Mouse (Mus musculus): ENCODE measurements around the gene Stard5. TPM values are rescaled to one million over a fixed set of nuclear protein-coding genes. Genes with fewer than 3 reads are reported as not detected.

Gene Stard5
- polyA plus RNA-seq, 1 experiment from 2014 or later: 18.8 TPM

- WGBS: 86% methylated on average over 3 of the region's 3 CpGs
- Histone ChIP-seq H3K4me2 (ENCODE audit: low read depth, severe bottlenecking) (no peak overlapping the region), H3K9ac (ENCODE audit: low read length) (no peak overlapping the region), H3K4me3 (ENCODE audit: low read depth, low read length) (no peak overlapping the region), H3K4me1 (ENCODE audit: control insufficient read depth, insufficient read depth, low read length) (no peaks in the 10 kb centered on the region), H3K27me3 (ENCODE audit: control insufficient read depth, insufficient read depth, low read length) (no peaks in the 10 kb centered on the region), H3K27ac (replicated peaks; ENCODE audit: low read depth, low read length) (no peak overlapping the region), H3K9me3 (ENCODE audit: control insufficient read depth, low read length) (no peaks in the 10 kb centered on the region), H3K36me3 (ENCODE audit: control insufficient read depth, insufficient read depth, low read length) (peaks cover 7% of the 10 kb centered on the region)
- ATAC-seq (ENCODE audit: insufficient number of reproducible peaks, low FRiP score, low TSS enrichment, low read depth) (no peak), DNase-seq (ENCODE audit: low spot score) (no peak)
These were observed 7.3 kb downstream of the Stard5 start for GRCm38 (mm10) chr7:83639084-83639483.

GRCm38 (mm10) chr7:83640581-83640980 is 8.8 kb downstream of the Stard5 start:
- Histone ChIP-seq H3K27ac (replicated peaks; ENCODE audit: low read depth, low read length) (no peak overlapping the region), H3K36me3 (ENCODE audit: control insufficient read depth, insufficient read depth, low read length) (peaks cover 7% of the 10 kb centered on the region), H3K4me1 (ENCODE audit: control insufficient read depth, insufficient read depth, low read length) (no peaks in the 10 kb centered on the region), H3K27me3 (ENCODE audit: control insufficient read depth, insufficient read depth, low read length) (no peaks in the 10 kb centered on the region), H3K4me3 (ENCODE audit: low read depth, low read length) (no peak overlapping the region), H3K9me3 (ENCODE audit: control insufficient read depth, low read length) (no peaks in the 10 kb centered on the region), H3K4me2 (ENCODE audit: low read depth, severe bottlenecking) (no peak overlapping the region), H3K9ac (ENCODE audit: low read length) (no peak overlapping the region)
- DNase-seq (ENCODE audit: low spot score): no peak
- ATAC-seq (ENCODE audit: insufficient number of reproducible peaks, low FRiP score, low TSS enrichment, low read depth): no peak
- 90% methylated on average over 5 of the region's 5 CpGs for WGBS

DNA sequence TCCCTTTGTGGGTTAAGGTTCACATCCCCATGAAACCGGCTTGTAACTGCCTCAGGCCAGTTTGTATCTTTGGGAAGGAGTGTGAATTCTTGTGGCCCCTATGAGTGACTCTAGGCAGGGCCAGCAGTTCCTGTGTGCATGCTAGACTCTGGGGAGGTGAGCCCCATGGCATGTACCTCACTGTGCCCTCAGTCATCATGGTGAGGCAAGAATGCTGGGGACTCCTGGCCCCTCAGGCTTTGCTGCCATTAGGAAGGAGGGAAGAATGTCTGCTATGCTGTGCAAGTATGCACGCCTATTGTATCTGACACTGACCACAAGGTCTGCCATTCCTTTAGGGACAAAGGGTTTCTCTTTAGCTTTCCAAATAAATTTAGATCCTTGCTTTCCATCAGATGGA is 9.4 kb downstream of the Stard5 start:
- H3K9me3 ChIP-seq (ENCODE audit: control insufficient read depth, low read length): no peaks in the 10 kb centered on the region
- H3K36me3 ChIP-seq (ENCODE audit: control insufficient read depth, insufficient read depth, low read length): peaks cover 7% of the 10 kb centered on the region
- no peak overlapping the region for H3K27ac ChIP-seq (replicated peaks; ENCODE audit: low read depth, low read length)
- ATAC-seq (ENCODE audit: insufficient number of reproducible peaks, low FRiP score, low TSS enrichment, low read depth) (no peak), DNase-seq (ENCODE audit: low spot score) (no peak)
- H3K4me1 ChIP-seq (ENCODE audit: control insufficient read depth, insufficient read depth, low read length): no peaks in the 10 kb centered on the region
- H3K4me2 ChIP-seq (ENCODE audit: low read depth, severe bottlenecking): no peak overlapping the region
- no peak overlapping the region for H3K9ac ChIP-seq (ENCODE audit: low read length)
- no peak overlapping the region for H3K4me3 ChIP-seq (ENCODE audit: low read depth, low read length)
- no peaks in the 10 kb centered on the region for H3K27me3 ChIP-seq (ENCODE audit: control insufficient read depth, insufficient read depth, low read length)
- 83% methylated on average over 2 of the region's 2 CpGs for WGBS

GRCm38 (mm10) chr7:83643581-83643980 is 11.8 kb downstream of the Stard5 start:
- H3K4me2 ChIP-seq (ENCODE audit: low read depth, severe bottlenecking): no peak overlapping the region
- no peaks in the 10 kb centered on the region for H3K27me3 ChIP-seq (ENCODE audit: control insufficient read depth, insufficient read depth, low read length)
- H3K4me3 ChIP-seq (ENCODE audit: low read depth, low read length): no peak overlapping the region
- no peaks in the 10 kb centered on the region for H3K4me1 ChIP-seq (ENCODE audit: control insufficient read depth, insufficient read depth, low read length)
- ATAC-seq (ENCODE audit: insufficient number of reproducible peaks, low FRiP score, low TSS enrichment, low read depth): no peak
- H3K36me3 ChIP-seq (ENCODE audit: control insufficient read depth, insufficient read depth, low read length): peaks cover 2% of the 10 kb centered on the region
- H3K9me3 ChIP-seq (ENCODE audit: control insufficient read depth, low read length): no peaks in the 10 kb centered on the region
- H3K9ac ChIP-seq (ENCODE audit: low read length): no peak overlapping the region
- 87% methylated on average over 6 of the region's 6 CpGs for WGBS
- H3K27ac ChIP-seq (replicated peaks; ENCODE audit: low read depth, low read length): no peak overlapping the region
- no peak for DNase-seq (ENCODE audit: low spot score)

DNA sequence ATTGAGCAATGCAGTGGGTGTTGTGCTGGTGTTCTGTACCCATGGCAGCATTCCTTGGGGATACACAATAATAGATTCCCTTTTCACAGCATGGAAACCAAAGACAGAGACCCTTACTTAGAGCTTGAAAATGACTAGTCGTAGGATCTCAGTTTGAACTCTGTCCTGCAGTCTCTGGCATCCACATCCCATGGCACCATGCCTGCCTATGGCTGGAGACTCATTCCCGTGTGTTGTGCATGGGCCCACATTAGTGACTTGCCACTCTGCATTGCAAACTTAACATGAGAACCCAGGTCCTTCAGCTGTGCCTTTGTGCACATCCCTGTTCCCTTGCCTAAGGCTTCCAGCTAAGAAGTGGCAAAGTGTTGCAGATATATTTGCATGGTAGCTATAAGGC is 13.0 kb downstream of the Stard5 start:
- no peaks in the 10 kb centered on the region for H3K9me3 ChIP-seq (ENCODE audit: control insufficient read depth, low read length)
- no peak overlapping the region for H3K4me2 ChIP-seq (ENCODE audit: low read depth, severe bottlenecking)
- no peak overlapping the region for H3K9ac ChIP-seq (ENCODE audit: low read length)
- no peaks in the 10 kb centered on the region for H3K4me1 ChIP-seq (ENCODE audit: control insufficient read depth, insufficient read depth, low read length)
- no peaks in the 10 kb centered on the region for H3K27me3 ChIP-seq (ENCODE audit: control insufficient read depth, insufficient read depth, low read length)
- no peak for DNase-seq (ENCODE audit: low spot score)
- no peak overlapping the region for H3K4me3 ChIP-seq (ENCODE audit: low read depth, low read length)
- ATAC-seq (ENCODE audit: insufficient number of reproducible peaks, low FRiP score, low TSS enrichment, low read depth): no peak
- no peak overlapping the region for H3K27ac ChIP-seq (replicated peaks; ENCODE audit: low read depth, low read length)
- H3K36me3 ChIP-seq (ENCODE audit: control insufficient read depth, insufficient read depth, low read length): no peaks in the 10 kb centered on the region; the same call in 1 of the 2 replicates
- WGBS: 86% methylated on average over 2 of the region's 2 CpGs

DNA sequence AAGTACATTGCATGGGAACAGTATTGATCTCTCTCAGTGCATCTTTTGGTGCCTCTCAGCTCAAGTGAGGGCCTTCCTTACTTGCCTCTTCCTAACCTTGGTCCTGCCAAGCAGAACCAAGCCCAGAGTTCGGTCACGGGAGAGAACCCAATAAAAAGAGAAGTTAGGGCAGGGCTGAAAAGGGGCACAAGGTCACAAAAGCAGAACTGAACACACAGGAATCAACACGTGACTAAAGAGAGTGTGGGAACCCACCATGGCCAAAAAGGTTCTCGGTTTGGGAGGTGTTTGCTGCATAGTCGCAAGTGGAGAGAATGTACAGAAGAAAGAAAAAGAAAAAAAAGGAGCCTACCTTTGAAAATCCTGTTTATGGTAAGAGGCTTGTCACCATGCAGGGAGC is 13.7 kb downstream of the Stard5 start:
- Histone ChIP-seq H3K36me3 (ENCODE audit: control insufficient read depth, insufficient read depth, low read length) (no peaks in the 10 kb centered on the region; the same call in 1 of the 2 replicates), H3K9me3 (ENCODE audit: control insufficient read depth, low read length) (no peaks in the 10 kb centered on the region), H3K27me3 (ENCODE audit: control insufficient read depth, insufficient read depth, low read length) (no peaks in the 10 kb centered on the region), H3K4me3 (ENCODE audit: low read depth, low read length) (no peak overlapping the region), H3K27ac (replicated peaks; ENCODE audit: low read depth, low read length) (no peak overlapping the region), H3K4me1 (ENCODE audit: control insufficient read depth, insufficient read depth, low read length) (no peaks in the 10 kb centered on the region), H3K9ac (ENCODE audit: low read length) (no peak overlapping the region), H3K4me2 (ENCODE audit: low read depth, severe bottlenecking) (no peak overlapping the region)
- ATAC-seq (ENCODE audit: insufficient number of reproducible peaks, low FRiP score, low TSS enrichment, low read depth) (no peak), DNase-seq (ENCODE audit: low spot score) (no peak)
- WGBS: 84% methylated on average over 5 of the region's 5 CpGs

GRCm38 (mm10) chr7:83648807-83649206 is 17.0 kb downstream of the Stard5 start:
- H3K9ac ChIP-seq (ENCODE audit: low read length): no peak overlapping the region
- no peaks in the 10 kb centered on the region for H3K27me3 ChIP-seq (ENCODE audit: control insufficient read depth, insufficient read depth, low read length)
- DNase-seq (ENCODE audit: low spot score) (no peak), ATAC-seq (ENCODE audit: insufficient number of reproducible peaks, low FRiP score, low TSS enrichment, low read depth) (no peak)
- H3K4me1 ChIP-seq (ENCODE audit: control insufficient read depth, insufficient read depth, low read length): no peaks in the 10 kb centered on the region
- 80% methylated on average over 7 of the region's 7 CpGs for WGBS
- no peak overlapping the region for H3K27ac ChIP-seq (replicated peaks; ENCODE audit: low read depth, low read length)
- H3K9me3 ChIP-seq (ENCODE audit: control insufficient read depth, low read length): no peaks in the 10 kb centered on the region
- H3K4me2 ChIP-seq (ENCODE audit: low read depth, severe bottlenecking): no peak overlapping the region
- H3K36me3 ChIP-seq (ENCODE audit: control insufficient read depth, insufficient read depth, low read length): no peaks in the 10 kb centered on the region
- H3K4me3 ChIP-seq (ENCODE audit: low read depth, low read length): no peak overlapping the region

- H3K27ac ChIP-seq (replicated peaks; ENCODE audit: low read depth, low read length): no peak overlapping the region
- 91% methylated on average over 5 of the region's 5 CpGs for WGBS
- H3K4me1 ChIP-seq (ENCODE audit: control insufficient read depth, insufficient read depth, low read length): no peaks in the 10 kb centered on the region
These were observed 18.9 kb downstream of the Stard5 start for GRCm38 (mm10) chr7:83650638-83651037.

DNA sequence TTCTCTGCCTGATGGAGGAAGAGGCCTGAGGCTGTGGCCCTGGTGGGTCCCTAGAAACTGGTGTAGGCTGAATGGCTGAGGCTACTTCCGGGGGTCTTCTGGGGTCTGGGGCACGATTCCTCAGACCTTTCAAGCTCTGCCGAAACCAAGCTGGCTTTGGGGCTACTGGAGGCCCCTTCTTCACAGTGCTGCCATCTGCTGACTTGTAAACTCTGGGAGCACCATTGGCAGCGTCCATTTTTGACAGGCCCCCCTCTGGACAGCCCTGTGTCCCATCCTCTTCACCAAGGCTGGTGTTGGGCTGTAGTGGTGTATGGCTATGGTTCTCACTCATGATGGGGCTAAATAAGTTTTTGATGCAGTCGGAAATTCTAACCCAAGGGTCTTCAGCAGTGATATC is 20.7 kb downstream of the Stard5 start:
- Histone ChIP-seq H3K4me1 (ENCODE audit: control insufficient read depth, insufficient read depth, low read length) (no peaks in the 10 kb centered on the region), H3K27ac (replicated peaks; ENCODE audit: low read depth, low read length) (no peak overlapping the region), H3K4me2 (ENCODE audit: low read depth, severe bottlenecking) (no peak overlapping the region), H3K36me3 (ENCODE audit: control insufficient read depth, insufficient read depth, low read length) (no peaks in the 10 kb centered on the region), H3K9me3 (ENCODE audit: control insufficient read depth, low read length) (no peaks in the 10 kb centered on the region), H3K4me3 (ENCODE audit: low read depth, low read length) (no peak overlapping the region), H3K9ac (ENCODE audit: low read length) (no peak overlapping the region), H3K27me3 (ENCODE audit: control insufficient read depth, insufficient read depth, low read length) (no peaks in the 10 kb centered on the region)
- no peak for DNase-seq (ENCODE audit: low spot score)
- 73% methylated on average over 5 of the region's 5 CpGs for WGBS
- no peak for ATAC-seq (ENCODE audit: insufficient number of reproducible peaks, low FRiP score, low TSS enrichment, low read depth)

More at GRCm38 (mm10) chr7:83650638-83651037, 18.9 kb downstream of the Stard5 start:
- no peak for DNase-seq (ENCODE audit: low spot score)
- Histone ChIP-seq H3K9me3 (ENCODE audit: control insufficient read depth, low read length) (no peaks in the 10 kb centered on the region), H3K4me2 (ENCODE audit: low read depth, severe bottlenecking) (no peak overlapping the region), H3K27me3 (ENCODE audit: control insufficient read depth, insufficient read depth, low read length) (no peaks in the 10 kb centered on the region), H3K36me3 (ENCODE audit: control insufficient read depth, insufficient read depth, low read length) (no peaks in the 10 kb centered on the region), H3K4me3 (ENCODE audit: low read depth, low read length) (no peak overlapping the region), H3K9ac (ENCODE audit: low read length) (no peak overlapping the region)
- ATAC-seq (ENCODE audit: insufficient number of reproducible peaks, low FRiP score, low TSS enrichment, low read depth): no peak
